Mouse (Mus musculus): ENCODE measurements around the gene Farsb. TPM values are rescaled to one million over a fixed set of nuclear protein-coding genes. Genes with fewer than 3 reads are reported as not detected.
"Not testable (repeated sequence)": the region's sequence is repeated elsewhere in the genome, so short reads cannot be mapped to it uniquely, and the experiment has no call there.

Farsb gene
- polyA plus RNA-seq, 1 experiment from 2014 or later: 149 TPM

DNA sequence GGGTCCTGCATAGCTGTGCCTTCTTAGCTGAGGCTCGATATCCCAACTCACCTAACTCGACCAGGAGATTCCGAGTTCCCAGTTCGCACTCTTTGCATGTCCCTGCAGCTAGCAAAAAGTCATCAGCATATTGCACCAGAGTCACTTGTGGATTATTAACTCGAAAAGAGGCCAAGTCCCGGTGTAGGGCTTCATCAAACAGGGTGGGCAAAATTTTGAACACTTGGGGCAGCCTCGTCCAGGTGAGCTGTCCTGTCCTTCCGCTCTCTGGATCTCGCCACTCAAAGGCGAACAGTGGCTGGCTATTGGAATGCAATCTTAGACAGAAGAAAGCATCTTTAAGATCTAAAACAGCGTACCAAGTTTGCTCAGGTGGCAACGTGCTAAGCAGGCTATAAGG is 13.2 kb upstream of the Farsb start:
- not testable (repeated sequence) for DNase-seq (ENCODE audit: low spot score); H3K36me3 ChIP-seq (ENCODE audit: control insufficient read depth, insufficient read depth, low read length); H3K27ac ChIP-seq (ENCODE audit: low read depth, low read length); H3K9ac ChIP-seq (ENCODE audit: low read length); H3K4me2 ChIP-seq (ENCODE audit: low read depth); H3K9me3 ChIP-seq (ENCODE audit: control insufficient read depth, low read length); H3K27me3 ChIP-seq (ENCODE audit: control insufficient read depth, insufficient read depth, low read length); H3K4me1 ChIP-seq (ENCODE audit: control insufficient read depth, insufficient read depth, low read length); ATAC-seq (ENCODE audit: insufficient read depth, low FRiP score, low TSS enrichment); H3K4me3 ChIP-seq (ENCODE audit: low read depth, low read length)
- 90% methylated on average over 12 of the region's 12 CpGs for WGBS

DNA sequence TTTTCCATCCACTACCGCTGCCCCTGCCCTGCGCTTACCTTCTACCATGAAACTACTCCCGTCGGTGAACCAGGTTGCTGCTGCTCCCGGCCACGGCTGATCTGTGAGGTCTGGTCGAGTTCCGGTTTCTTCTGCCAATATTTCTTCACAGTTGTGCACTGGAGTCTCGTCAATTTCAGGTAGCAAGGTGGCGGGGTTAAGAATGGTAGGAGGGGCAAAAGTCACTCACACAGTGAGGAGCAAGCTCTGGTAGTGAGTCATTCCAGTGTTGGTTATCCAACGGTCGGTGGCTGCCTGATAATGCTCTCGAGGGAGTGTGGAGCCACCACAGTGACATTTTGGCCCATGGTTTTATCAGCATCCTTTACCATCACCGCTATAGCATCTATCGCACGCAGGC is 12.3 kb upstream of the Farsb start:
- Histone ChIP-seq H3K4me3 (ENCODE audit: low read depth, low read length) (no peak overlapping the region), H3K9ac (ENCODE audit: low read length) (no peak overlapping the region), H3K4me2 (ENCODE audit: low read depth) (no peak overlapping the region), H3K4me1 (ENCODE audit: control insufficient read depth, insufficient read depth, low read length) (no peaks in the 10 kb centered on the region), H3K27ac (ENCODE audit: low read depth, low read length) (no peak overlapping the region), H3K9me3 (ENCODE audit: control insufficient read depth, low read length) (no peaks in the 10 kb centered on the region), H3K27me3 (ENCODE audit: control insufficient read depth, insufficient read depth, low read length) (no peaks in the 10 kb centered on the region), H3K36me3 (ENCODE audit: control insufficient read depth, insufficient read depth, low read length) (no peaks in the 10 kb centered on the region)
- DNase-seq (ENCODE audit: low spot score) (no peak), ATAC-seq (ENCODE audit: insufficient read depth, low FRiP score, low TSS enrichment) (no peak)
- WGBS: 95% methylated on average over 16 of the region's 16 CpGs

DNA sequence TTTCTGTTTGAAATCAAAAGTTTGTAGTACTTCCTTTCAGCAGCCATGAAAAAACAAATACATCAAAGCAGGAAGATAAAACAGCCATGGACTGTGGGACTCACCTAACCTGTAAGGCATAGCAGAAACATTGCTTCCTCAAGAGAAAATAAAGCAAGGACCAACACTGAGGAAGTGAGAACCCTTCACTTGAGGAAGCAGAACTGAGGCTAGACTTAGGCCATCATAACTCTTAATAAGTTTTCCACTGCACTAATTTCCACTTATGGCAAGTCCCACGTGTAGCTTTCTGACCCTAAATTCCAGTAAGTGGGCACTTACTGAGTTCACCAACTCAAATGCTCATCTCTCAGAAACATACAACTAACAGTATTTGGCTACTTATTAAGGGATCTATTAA is 1.4 kb upstream of the Farsb start:
- Histone ChIP-seq H3K36me3 (ENCODE audit: control insufficient read depth, insufficient read depth, low read length) (no peaks in the 10 kb centered on the region), H3K9ac (ENCODE audit: low read length) (no peak overlapping the region), H3K9me3 (ENCODE audit: control insufficient read depth, low read length) (no peaks in the 10 kb centered on the region), H3K27ac (ENCODE audit: low read depth, low read length) (no peak overlapping the region), H3K4me1 (ENCODE audit: control insufficient read depth, insufficient read depth, low read length) (peaks cover 8% of the 10 kb centered on the region), H3K4me2 (ENCODE audit: low read depth) (no peak overlapping the region), H3K27me3 (ENCODE audit: control insufficient read depth, insufficient read depth, low read length) (no peaks in the 10 kb centered on the region), H3K4me3 (ENCODE audit: low read depth, low read length) (no peak overlapping the region)
- WGBS: 90% methylated on average over 1 of the region's 1 CpGs
- DNase-seq (ENCODE audit: low spot score) (no peak), ATAC-seq (ENCODE audit: insufficient read depth, low FRiP score, low TSS enrichment) (no peak)

DNA sequence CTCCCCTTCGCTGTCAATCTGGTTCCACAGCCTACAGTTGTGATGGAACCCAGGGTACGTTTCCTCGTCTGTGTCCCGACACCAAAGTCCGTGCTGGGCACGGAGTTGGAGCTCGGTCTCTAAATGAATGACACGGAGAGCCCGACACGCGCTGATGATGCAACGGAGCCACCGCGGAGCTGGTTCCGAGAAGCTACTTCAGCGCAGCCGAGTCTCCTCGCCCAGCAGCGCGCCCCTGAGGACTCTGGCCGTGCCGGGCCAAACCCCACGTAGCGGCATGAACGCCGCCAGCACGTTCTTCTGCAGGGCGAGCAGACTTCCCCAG is 308 bp downstream of the Farsb start:
- H3K4me3 ChIP-seq (ENCODE audit: low read depth, low read length): peak overlapping the region; percentile 89
- peak overlapping the region; percentile 58 for H3K4me2 ChIP-seq (ENCODE audit: low read depth)
- no peaks in the 10 kb centered on the region for H3K36me3 ChIP-seq (ENCODE audit: control insufficient read depth, insufficient read depth, low read length)
- peaks cover 8% of the 10 kb centered on the region for H3K4me1 ChIP-seq (ENCODE audit: control insufficient read depth, insufficient read depth, low read length)
- H3K27me3 ChIP-seq (ENCODE audit: control insufficient read depth, insufficient read depth, low read length): no peaks in the 10 kb centered on the region
- no peaks in the 10 kb centered on the region for H3K9me3 ChIP-seq (ENCODE audit: control insufficient read depth, low read length)
- under 1% methylated on average over 28 of the region's 28 CpGs for WGBS
- ATAC-seq (ENCODE audit: insufficient read depth, low FRiP score, low TSS enrichment) (no peak), DNase-seq (ENCODE audit: low spot score) (no peak)
- no peak overlapping the region for H3K27ac ChIP-seq (ENCODE audit: low read depth, low read length)
- peak overlapping the region; percentile 83 for H3K9ac ChIP-seq (ENCODE audit: low read length)

DNA sequence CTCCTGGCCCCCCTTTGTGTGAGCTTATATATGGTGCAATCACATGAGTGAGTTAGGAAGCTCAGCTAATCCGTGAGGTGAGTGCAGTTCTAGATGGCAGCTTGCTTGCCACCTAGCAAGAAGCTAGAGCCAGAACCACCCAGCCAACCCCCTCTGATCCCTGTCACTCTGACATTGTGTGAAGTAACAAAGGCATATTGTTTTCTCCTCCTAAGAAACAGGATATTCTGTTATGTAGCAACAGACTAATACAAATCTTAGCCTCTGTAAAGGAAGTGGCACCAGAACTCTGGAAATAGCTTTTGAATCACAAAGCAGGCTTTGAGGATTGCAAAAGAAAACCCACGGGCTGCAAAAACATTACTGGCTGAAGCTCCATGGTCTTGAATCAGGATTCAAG is 4.3 kb downstream of the Farsb start:
- ATAC-seq (ENCODE audit: insufficient read depth, low FRiP score, low TSS enrichment) (no peak), DNase-seq (ENCODE audit: low spot score) (no peak)
- WGBS: 68% methylated on average over 2 of the region's 2 CpGs

DNA sequence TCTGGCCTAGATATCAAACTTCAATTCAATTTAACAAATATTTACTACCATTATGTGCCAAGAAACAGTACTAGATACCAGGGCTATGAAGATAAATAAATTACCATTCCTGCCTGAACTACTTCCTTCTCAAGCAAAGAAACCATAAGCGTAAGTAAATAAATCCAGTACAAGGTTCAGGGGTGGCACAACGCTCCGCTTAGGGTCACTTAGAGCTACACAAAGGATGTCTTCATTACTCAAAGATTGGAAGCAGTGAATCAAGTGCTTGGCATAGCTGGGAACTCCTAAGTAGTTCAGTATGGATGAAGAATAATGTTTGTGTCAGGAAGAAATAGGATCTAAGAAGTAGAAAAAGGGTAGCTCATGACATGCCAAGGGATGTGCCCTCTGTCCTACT is 5.3 kb downstream of the Farsb start:
- H3K4me3 ChIP-seq (ENCODE audit: low read depth, low read length): no peak overlapping the region
- H3K4me2 ChIP-seq (ENCODE audit: low read depth): no peak overlapping the region
- H3K4me1 ChIP-seq (ENCODE audit: control insufficient read depth, insufficient read depth, low read length): peaks cover 6% of the 10 kb centered on the region; the same call in 1 of the 2 replicates
- DNase-seq (ENCODE audit: low spot score) (no peak), ATAC-seq (ENCODE audit: insufficient read depth, low FRiP score, low TSS enrichment) (no peak)
- H3K27ac ChIP-seq (ENCODE audit: low read depth, low read length): no peak overlapping the region
- no peak overlapping the region for H3K9ac ChIP-seq (ENCODE audit: low read length)
- H3K27me3 ChIP-seq (ENCODE audit: control insufficient read depth, insufficient read depth, low read length): no peaks in the 10 kb centered on the region
- WGBS: 87% methylated on average over 3 of the region's 3 CpGs
- H3K36me3 ChIP-seq (ENCODE audit: control insufficient read depth, insufficient read depth, low read length): no peaks in the 10 kb centered on the region; the same call in 1 of the 2 replicates
- no peaks in the 10 kb centered on the region for H3K9me3 ChIP-seq (ENCODE audit: control insufficient read depth, low read length)

More for the DNA sequence above, 4.3 kb downstream of the Farsb start:
- no peak overlapping the region for H3K4me3 ChIP-seq (ENCODE audit: low read depth, low read length)
- peaks cover 6% of the 10 kb centered on the region; the same call in 1 of the 2 replicates for H3K4me1 ChIP-seq (ENCODE audit: control insufficient read depth, insufficient read depth, low read length)
- H3K9me3 ChIP-seq (ENCODE audit: control insufficient read depth, low read length): no peaks in the 10 kb centered on the region
- no peak overlapping the region for H3K4me2 ChIP-seq (ENCODE audit: low read depth)
- H3K27ac ChIP-seq (ENCODE audit: low read depth, low read length): no peak overlapping the region
- H3K27me3 ChIP-seq (ENCODE audit: control insufficient read depth, insufficient read depth, low read length): no peaks in the 10 kb centered on the region
- H3K36me3 ChIP-seq (ENCODE audit: control insufficient read depth, insufficient read depth, low read length): no peaks in the 10 kb centered on the region; the same call in 1 of the 2 replicates
- H3K9ac ChIP-seq (ENCODE audit: low read length): no peak overlapping the region

DNA sequence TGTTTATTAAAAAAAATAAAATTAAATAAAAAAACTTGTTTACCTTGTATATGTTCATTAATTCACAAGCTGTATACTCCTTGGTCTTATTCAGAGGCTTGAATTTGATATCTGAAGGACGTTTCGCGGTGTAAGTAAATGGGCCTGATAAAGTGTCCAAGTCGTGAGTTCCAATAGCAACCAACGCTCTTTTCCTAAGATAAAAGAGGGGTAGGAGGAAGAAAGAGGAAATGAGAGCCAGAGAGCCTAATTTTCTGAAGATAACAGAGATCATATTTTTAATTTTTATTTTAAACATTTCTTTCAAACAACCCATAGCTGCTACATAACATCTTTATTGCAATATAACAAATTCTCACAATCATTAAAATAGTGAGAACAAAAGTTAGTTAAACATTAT is 16.3 kb downstream of the Farsb start:
- ATAC-seq (ENCODE audit: insufficient read depth, low FRiP score, low TSS enrichment) (no peak), DNase-seq (ENCODE audit: low spot score) (no peak)
- Histone ChIP-seq H3K9me3 (ENCODE audit: control insufficient read depth, low read length) (no peaks in the 10 kb centered on the region), H3K4me2 (ENCODE audit: low read depth) (no peak overlapping the region), H3K36me3 (ENCODE audit: control insufficient read depth, insufficient read depth, low read length) (peaks cover 10% of the 10 kb centered on the region), H3K27ac (ENCODE audit: low read depth, low read length) (no peak overlapping the region), H3K9ac (ENCODE audit: low read length) (no peak overlapping the region), H3K4me3 (ENCODE audit: low read depth, low read length) (no peak overlapping the region), H3K4me1 (ENCODE audit: control insufficient read depth, insufficient read depth, low read length) (no peaks in the 10 kb centered on the region), H3K27me3 (ENCODE audit: control insufficient read depth, insufficient read depth, low read length) (no peaks in the 10 kb centered on the region)
- 90% methylated on average over 5 of the region's 5 CpGs for WGBS

DNA sequence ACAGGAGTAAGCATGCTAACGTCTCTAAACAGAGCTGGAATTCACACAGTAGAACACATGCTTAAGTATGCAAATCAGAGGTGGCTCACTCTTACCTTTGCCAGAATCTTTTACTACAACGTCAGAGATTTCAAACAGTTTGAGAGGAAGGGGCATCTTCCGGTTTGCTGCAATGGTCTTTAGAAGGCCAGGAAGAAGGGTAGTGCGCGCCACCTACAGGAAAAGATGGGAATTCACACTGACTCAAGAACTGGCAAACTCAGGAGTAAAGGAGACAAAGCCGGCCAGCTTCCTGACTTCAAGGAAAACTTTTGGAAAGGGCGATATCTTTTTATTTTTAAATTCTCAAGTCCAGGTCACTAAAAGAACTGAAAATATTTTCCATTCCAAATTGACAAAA is 34.0 kb downstream of the Farsb start:
- no peak for ATAC-seq (ENCODE audit: insufficient read depth, low FRiP score, low TSS enrichment)
- no peak overlapping the region for H3K9ac ChIP-seq (ENCODE audit: low read length)
- H3K4me2 ChIP-seq (ENCODE audit: low read depth): no peak overlapping the region
- WGBS: 37% methylated on average over 7 of the region's 7 CpGs
- H3K27ac ChIP-seq (ENCODE audit: low read depth, low read length): no peak overlapping the region
- peak; percentile 49 for DNase-seq (ENCODE audit: low spot score)
- H3K36me3 ChIP-seq (ENCODE audit: control insufficient read depth, insufficient read depth, low read length): no peaks in the 10 kb centered on the region; the same call in 1 of the 2 replicates
- H3K4me1 ChIP-seq (ENCODE audit: control insufficient read depth, insufficient read depth, low read length): no peaks in the 10 kb centered on the region
- H3K9me3 ChIP-seq (ENCODE audit: control insufficient read depth, low read length): no peaks in the 10 kb centered on the region
- H3K4me3 ChIP-seq (ENCODE audit: low read depth, low read length): no peak overlapping the region
- H3K27me3 ChIP-seq (ENCODE audit: control insufficient read depth, insufficient read depth, low read length): no peaks in the 10 kb centered on the region

DNA sequence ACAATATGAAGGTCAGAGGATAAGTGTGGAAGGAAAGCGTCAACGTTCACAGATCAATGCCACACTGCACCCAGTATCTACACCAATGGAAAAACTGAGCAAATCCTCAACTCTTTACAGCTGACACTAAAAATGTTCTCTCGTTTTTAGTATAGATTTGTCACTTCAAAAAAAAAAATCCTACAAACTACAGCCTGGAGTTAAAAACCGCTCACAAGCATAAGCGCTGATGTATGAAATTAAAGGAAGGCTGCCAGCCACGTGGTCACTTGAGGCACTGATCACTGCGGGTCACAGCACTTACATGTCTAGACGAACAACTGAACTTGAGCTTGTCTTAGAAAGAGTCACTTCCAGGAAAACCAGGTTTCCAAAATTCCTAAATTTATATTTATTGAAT is 34.8 kb downstream of the Farsb start:
- H3K9me3 ChIP-seq (ENCODE audit: control insufficient read depth, low read length): no peaks in the 10 kb centered on the region
- ATAC-seq (ENCODE audit: insufficient read depth, low FRiP score, low TSS enrichment) (no peak), DNase-seq (ENCODE audit: low spot score) (no peak)
- H3K4me1 ChIP-seq (ENCODE audit: control insufficient read depth, insufficient read depth, low read length): no peaks in the 10 kb centered on the region
- H3K27ac ChIP-seq (ENCODE audit: low read depth, low read length): no peak overlapping the region
- no peak overlapping the region for H3K9ac ChIP-seq (ENCODE audit: low read length)
- no peak overlapping the region for H3K4me3 ChIP-seq (ENCODE audit: low read depth, low read length)
- 94% methylated on average over 8 of the region's 8 CpGs for WGBS
- H3K4me2 ChIP-seq (ENCODE audit: low read depth): no peak overlapping the region
- no peaks in the 10 kb centered on the region; the same call in 1 of the 2 replicates for H3K36me3 ChIP-seq (ENCODE audit: control insufficient read depth, insufficient read depth, low read length)
- no peaks in the 10 kb centered on the region for H3K27me3 ChIP-seq (ENCODE audit: control insufficient read depth, insufficient read depth, low read length)

Measured in neural tube, embryonic 11.5 days (tissue).